Mouse (Mus musculus): Measurements from ENCODE around the gene Slc5a11. TPM values are rescaled to one million over a fixed set of nuclear protein-coding genes. Genes with fewer than 3 reads are reported as not detected.

Slc5a11 gene
- total and polyA plus RNA-seq, 2 experiments from 2014 or later, result 0.16 to 0.21 TPM

DNA sequence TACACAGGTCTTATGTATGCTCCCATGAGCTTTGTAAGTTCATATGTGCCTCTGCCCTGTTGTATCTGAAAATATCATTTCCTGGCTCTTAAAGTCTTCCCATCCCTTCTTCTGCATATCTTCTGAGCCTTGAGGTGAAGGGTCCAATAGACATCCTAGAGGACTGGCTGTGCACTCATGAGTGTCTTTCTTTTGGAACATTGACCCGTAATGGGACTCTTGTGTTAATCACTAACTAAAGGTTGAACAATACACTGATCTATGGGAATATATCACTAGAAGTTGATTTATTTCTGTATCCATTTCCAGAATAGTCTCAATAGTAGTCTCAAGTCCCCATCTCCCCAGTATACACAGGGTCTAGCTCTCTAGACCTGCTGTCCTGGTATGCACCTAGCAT lies 29.7 kb upstream of the Slc5a11 start:
- ATAC-seq (no peak), DNase-seq (ENCODE audit: low spot score) (no peak)
- no peak for TF ChIP-seq CTCF (IDR thresholded peaks at IDR 0.05; ENCODE audit: low read depth)
- Histone ChIP-seq H3K27me3 (ENCODE audit: insufficient read depth, low read length) (no peaks in the 10 kb centered on the region), H3K27ac (no peak overlapping the region), H3K36me3 (ENCODE audit: insufficient read depth, low read length) (peaks cover 88% of the 10 kb centered on the region), H3K4me3 (ENCODE audit: low read length) (no peak overlapping the region), H3K4me1 (ENCODE audit: insufficient read depth, low read length) (no peaks in the 10 kb centered on the region), H3K4me2 (ENCODE audit: low read depth, low read length) (no peak overlapping the region), H3K9me3 (ENCODE audit: low read length) (no peaks in the 10 kb centered on the region), H3K9ac (replicated peaks; ENCODE audit: low read length) (no peak overlapping the region)
- 100% methylated on average over 1 of the region's 1 CpGs for WGBS

DNA sequence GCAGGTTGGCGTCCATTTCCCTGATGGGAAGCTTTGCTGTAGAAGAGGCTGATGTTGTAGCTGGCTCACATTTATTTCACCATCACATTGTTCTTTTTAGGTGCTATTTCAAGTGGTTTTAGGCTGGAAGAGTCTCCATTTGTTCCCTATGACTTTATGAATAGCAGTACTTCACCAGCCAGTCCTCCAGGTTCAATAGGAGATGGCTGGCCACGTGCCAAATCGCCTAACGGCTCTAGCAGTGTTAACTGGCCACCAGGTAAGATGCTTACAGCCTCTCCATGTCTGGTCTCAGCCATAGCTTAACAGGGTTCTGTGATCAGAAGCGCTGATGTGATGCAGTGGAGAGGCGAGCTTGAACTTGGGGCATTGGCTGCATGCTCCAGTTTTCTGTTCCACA lies 28.1 kb upstream of the Slc5a11 start:
- TF ChIP-seq CTCF (IDR thresholded peaks at IDR 0.05; ENCODE audit: low read depth), result no peak
- Histone ChIP-seq H3K4me1 (ENCODE audit: insufficient read depth, low read length) (no peaks in the 10 kb centered on the region), H3K27me3 (ENCODE audit: insufficient read depth, low read length) (no peaks in the 10 kb centered on the region), H3K9me3 (ENCODE audit: low read length) (no peaks in the 10 kb centered on the region), H3K4me2 (ENCODE audit: low read depth, low read length) (no peak overlapping the region), H3K27ac (no peak overlapping the region), H3K9ac (replicated peaks; ENCODE audit: low read length) (no peak overlapping the region), H3K4me3 (ENCODE audit: low read length) (no peak overlapping the region), H3K36me3 (ENCODE audit: insufficient read depth, low read length) (peaks cover 88% of the 10 kb centered on the region)
- DNase-seq (ENCODE audit: low spot score) (no peak), ATAC-seq (no peak)
- 86% methylated on average over 6 of the region's 6 CpGs for WGBS

DNA sequence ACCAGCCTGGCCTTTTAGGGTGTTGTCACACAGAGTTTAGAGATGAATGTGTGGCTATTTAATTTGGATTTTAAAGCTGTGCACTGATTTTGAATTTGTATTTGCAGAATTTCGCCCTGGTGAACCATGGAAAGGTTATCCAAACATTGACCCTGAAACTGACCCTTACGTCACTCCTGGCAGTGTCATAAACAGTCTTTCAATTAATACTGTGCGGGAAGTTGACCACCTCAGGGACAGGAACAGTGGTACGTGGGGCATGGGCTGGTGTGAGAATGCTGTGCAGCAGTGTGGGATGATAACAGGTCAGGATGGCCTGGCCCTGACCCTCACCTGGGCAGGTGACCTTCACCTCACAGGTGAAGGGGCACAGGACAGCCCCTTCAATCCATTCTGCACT lies 27.3 kb upstream of the Slc5a11 start:
- H3K36me3 ChIP-seq (ENCODE audit: insufficient read depth, low read length), result peaks cover 88% of the 10 kb centered on the region
- H3K27me3 ChIP-seq (ENCODE audit: insufficient read depth, low read length), result no peaks in the 10 kb centered on the region
- 89% methylated on average over 4 of the region's 4 CpGs for WGBS
- no peaks in the 10 kb centered on the region for H3K9me3 ChIP-seq (ENCODE audit: low read length)
- H3K4me1 ChIP-seq (ENCODE audit: insufficient read depth, low read length), result no peaks in the 10 kb centered on the region
- no peak overlapping the region for H3K4me2 ChIP-seq (ENCODE audit: low read depth, low read length)
- no peak overlapping the region for H3K9ac ChIP-seq (replicated peaks; ENCODE audit: low read length)
- no peak overlapping the region for H3K4me3 ChIP-seq (ENCODE audit: low read length)
- TF ChIP-seq CTCF (IDR thresholded peaks at IDR 0.05; ENCODE audit: low read depth), result no peak
- DNase-seq (ENCODE audit: low spot score) (no peak), ATAC-seq (no peak)
- no peak overlapping the region for H3K27ac ChIP-seq

DNA sequence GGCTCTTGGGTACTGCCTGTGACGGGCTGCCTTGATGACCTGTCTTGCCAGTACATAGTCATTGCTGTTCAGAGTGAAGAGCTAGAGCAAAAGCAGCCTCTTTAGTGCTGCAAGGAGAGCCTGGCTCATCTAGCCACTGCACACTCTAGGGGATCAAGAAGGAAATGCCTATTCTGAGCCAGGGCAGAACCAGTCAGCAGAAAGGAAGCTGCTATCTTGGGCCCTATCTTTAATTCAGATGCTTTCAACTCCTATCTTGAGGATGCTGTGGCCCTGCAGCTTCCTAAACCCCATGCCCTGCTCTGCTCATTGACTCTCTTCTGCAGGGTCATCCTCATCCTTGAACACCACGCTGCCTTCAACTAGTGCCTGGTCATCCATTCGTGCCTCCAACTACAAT lies 26.1 kb upstream of the Slc5a11 start:
- Histone ChIP-seq H3K9me3 (ENCODE audit: low read length) (no peaks in the 10 kb centered on the region), H3K36me3 (ENCODE audit: insufficient read depth, low read length) (peaks cover 90% of the 10 kb centered on the region), H3K4me1 (ENCODE audit: insufficient read depth, low read length) (no peaks in the 10 kb centered on the region), H3K4me2 (ENCODE audit: low read depth, low read length) (no peak overlapping the region), H3K27ac (no peak overlapping the region), H3K27me3 (ENCODE audit: insufficient read depth, low read length) (no peaks in the 10 kb centered on the region), H3K4me3 (ENCODE audit: low read length) (no peak overlapping the region), H3K9ac (replicated peaks; ENCODE audit: low read length) (no peak overlapping the region)
- 89% methylated on average over 3 of the region's 3 CpGs for WGBS
- TF ChIP-seq CTCF (IDR thresholded peaks at IDR 0.05; ENCODE audit: low read depth), result no peak
- ATAC-seq (no peak), DNase-seq (ENCODE audit: low spot score) (no peak)

DNA sequence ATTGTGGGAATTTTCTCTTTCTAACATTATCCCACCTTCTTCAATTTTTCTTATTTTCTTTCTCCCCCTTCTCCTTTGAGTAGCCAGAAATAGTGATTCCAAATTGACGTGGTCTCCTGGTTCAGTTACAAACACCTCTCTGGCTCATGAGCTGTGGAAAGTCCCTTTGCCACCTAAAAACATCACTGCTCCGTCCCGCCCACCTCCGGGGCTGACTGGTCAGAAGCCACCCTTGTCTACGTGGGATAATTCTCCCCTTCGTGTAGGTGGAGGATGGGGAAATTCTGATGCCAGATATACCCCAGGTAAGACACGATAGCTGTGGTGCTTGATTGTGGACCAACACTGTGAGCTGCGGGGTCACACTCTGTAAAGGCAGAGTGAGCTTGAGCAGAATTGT lies 24.8 kb upstream of the Slc5a11 start:
- no peak overlapping the region for H3K9ac ChIP-seq (replicated peaks; ENCODE audit: low read length)
- DNase-seq (ENCODE audit: low spot score), result no peak
- no peak for TF ChIP-seq CTCF (IDR thresholded peaks at IDR 0.05; ENCODE audit: low read depth)

DNA sequence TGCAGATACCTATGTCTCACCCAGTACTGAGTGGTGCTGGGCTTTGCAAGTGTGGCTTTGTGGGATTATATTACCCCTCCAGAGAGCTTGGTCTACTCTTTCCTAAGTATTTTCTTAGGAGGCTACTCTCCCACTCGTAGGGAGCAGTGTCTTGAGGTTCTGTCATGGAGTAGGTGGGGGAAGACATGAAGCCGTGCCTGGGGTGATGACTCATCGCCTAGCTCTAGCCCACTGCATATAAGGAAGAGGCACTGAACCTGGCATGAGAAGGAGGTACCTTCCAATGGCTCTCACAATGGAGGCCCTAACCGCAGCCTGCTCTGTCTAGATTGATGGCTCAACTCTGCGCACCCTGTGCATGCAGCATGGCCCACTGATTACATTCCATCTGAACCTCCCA lies 22.8 kb upstream of the Slc5a11 start:
- ATAC-seq (no peak), DNase-seq (ENCODE audit: low spot score) (no peak)
- no peak for TF ChIP-seq CTCF (IDR thresholded peaks at IDR 0.05; ENCODE audit: low read depth)
- Histone ChIP-seq H3K4me3 (ENCODE audit: low read length) (no peak overlapping the region), H3K9ac (replicated peaks; ENCODE audit: low read length) (no peak overlapping the region), H3K9me3 (ENCODE audit: low read length) (no peaks in the 10 kb centered on the region), H3K4me1 (ENCODE audit: insufficient read depth, low read length) (no peaks in the 10 kb centered on the region), H3K27ac (no peak overlapping the region), H3K36me3 (ENCODE audit: insufficient read depth, low read length) (peaks cover 77% of the 10 kb centered on the region), H3K4me2 (ENCODE audit: low read depth, low read length) (no peak overlapping the region), H3K27me3 (ENCODE audit: insufficient read depth, low read length) (no peaks in the 10 kb centered on the region)
- WGBS, result 88% methylated on average over 5 of the region's 5 CpGs

More for the DNA sequence above, 24.8 kb upstream of the Slc5a11 start:
- Histone ChIP-seq H3K9me3 (ENCODE audit: low read length) (no peaks in the 10 kb centered on the region), H3K27me3 (ENCODE audit: insufficient read depth, low read length) (no peaks in the 10 kb centered on the region), H3K4me1 (ENCODE audit: insufficient read depth, low read length) (no peaks in the 10 kb centered on the region), H3K27ac (no peak overlapping the region), H3K36me3 (ENCODE audit: insufficient read depth, low read length) (peaks cover 85% of the 10 kb centered on the region), H3K4me3 (ENCODE audit: low read length) (no peak overlapping the region), H3K4me2 (ENCODE audit: low read depth, low read length) (no peak overlapping the region)
- 98% methylated on average over 8 of the region's 8 CpGs for WGBS
- ATAC-seq, result no peak

DNA sequence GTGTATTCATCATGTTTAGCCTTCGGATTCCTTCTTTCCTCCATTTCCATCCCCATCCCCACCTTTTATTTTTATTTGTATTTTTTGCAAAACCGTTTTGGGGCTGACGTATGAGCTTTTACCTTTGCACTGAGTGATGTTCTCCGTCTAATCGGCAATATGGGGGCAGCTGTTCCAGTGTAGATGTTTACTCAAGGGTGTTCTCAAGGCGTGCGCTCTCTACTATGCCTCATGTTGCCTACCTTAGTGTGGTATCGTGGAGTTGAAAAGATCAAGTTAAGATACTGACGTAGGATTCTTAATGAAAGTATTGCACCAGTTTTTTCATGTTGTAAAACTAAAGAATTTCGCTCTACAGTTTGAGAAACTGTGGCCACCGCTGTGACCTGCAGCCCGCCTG lies 21.4 kb upstream of the Slc5a11 start:
- Histone ChIP-seq H3K27me3 (ENCODE audit: insufficient read depth, low read length) (no peaks in the 10 kb centered on the region), H3K27ac (no peak overlapping the region), H3K4me1 (ENCODE audit: insufficient read depth, low read length) (no peaks in the 10 kb centered on the region), H3K9me3 (ENCODE audit: low read length) (no peaks in the 10 kb centered on the region), H3K9ac (replicated peaks; ENCODE audit: low read length) (no peak overlapping the region), H3K4me3 (ENCODE audit: low read length) (no peak overlapping the region), H3K36me3 (ENCODE audit: insufficient read depth, low read length) (peaks cover 63% of the 10 kb centered on the region), H3K4me2 (ENCODE audit: low read depth, low read length) (no peak overlapping the region)
- 93% methylated on average over 12 of the region's 12 CpGs for WGBS
- TF ChIP-seq CTCF (IDR thresholded peaks at IDR 0.05; ENCODE audit: low read depth), result no peak
- ATAC-seq (no peak), DNase-seq (ENCODE audit: low spot score) (no peak)
